Mouse (Mus musculus) erythroblast, embryonic 14.5 days (primary cell): ENCODE data around the gene Mesd.
A peak's percentile ranks its signal among the peaks of the same experiment; 100 is the strongest.

Experiments
- GATA1 ChIP-seq: IDR thresholded peaks from 2 replicates; pipeline ENCODE4 v1.6.1; 2012; ENCODE audit warnings: low read length, inconsistent platforms, mixed read lengths
- TAL1 ChIP-seq: IDR thresholded peaks from 3 replicates; pipeline ENCODE4 v1.6.1; 2012; ENCODE audit warnings: low read length, inconsistent platforms, mixed read lengths

DNA sequence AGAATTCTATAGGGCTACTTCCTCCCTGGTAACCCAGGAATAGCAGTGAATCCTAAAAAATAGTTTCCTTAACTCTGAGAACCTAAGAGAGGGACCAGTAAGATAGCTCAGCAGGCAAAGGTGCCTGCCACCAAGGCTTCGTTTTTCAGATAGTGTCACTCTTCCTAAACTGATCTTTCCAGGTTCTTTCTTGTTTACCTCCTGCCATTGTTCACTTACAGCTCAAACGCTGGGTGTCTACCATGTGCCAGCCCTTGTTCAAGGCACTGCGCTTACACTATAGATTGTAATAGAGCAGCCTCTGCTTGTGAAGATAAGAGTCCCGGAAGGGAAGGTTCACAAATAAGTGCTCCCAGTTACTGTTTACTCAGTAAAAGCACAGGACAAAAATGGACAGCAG is 1.6 kb downstream of the Mesd start:
- TF ChIP-seq GATA1 (peak; percentile 66), TAL1 (peak; percentile 71)
